Mouse (Mus musculus) c-Kit-negative CD71-positive TER-119-positive erythroid progenitor cells, embryonic 14.5 days (primary cell): ENCODE measurements around the gene Lgals1.

ENCODE experiments used
- DNase-seq: peaks from one replicate; pipeline ENCODE4 v3.0.0-alpha.2; 2013; ENCODE audit warnings: low read depth, low spot score

Gene Lgals1

DNA sequence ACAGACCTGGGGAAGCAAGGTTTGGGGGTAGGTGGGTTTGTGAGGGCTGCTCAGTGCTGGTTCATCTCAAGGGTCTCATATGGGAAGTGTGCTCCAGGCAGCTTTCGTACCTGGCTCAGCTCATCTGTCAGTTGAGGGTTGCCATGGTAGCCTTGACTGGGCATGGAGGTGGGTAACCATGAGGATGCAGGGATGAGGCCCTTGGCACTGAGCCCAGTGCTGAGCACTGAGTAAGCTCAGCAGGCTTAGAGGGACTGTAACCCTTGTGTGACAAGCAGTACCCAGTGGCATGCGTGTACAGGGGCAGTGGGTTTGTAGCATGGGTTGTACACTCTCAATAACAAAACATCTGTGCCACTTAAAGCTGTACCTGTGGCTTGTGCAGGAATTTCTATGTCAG, 11.4 kb downstream of the Lgals1 start:
- no peak for DNase-seq

- no peak for DNase-seq
Observed at GRCm38 (mm10) chr15:78940325-78940724, 13.8 kb downstream of the Lgals1 start.

- peak; percentile 47 for DNase-seq
Observed at GRCm38 (mm10) chr15:78942663-78943062, 16.1 kb downstream of the Lgals1 start.

GRCm38 (mm10) chr15:78946232-78946631, 19.7 kb downstream of the Lgals1 start:
- DNase-seq = no peak

DNA sequence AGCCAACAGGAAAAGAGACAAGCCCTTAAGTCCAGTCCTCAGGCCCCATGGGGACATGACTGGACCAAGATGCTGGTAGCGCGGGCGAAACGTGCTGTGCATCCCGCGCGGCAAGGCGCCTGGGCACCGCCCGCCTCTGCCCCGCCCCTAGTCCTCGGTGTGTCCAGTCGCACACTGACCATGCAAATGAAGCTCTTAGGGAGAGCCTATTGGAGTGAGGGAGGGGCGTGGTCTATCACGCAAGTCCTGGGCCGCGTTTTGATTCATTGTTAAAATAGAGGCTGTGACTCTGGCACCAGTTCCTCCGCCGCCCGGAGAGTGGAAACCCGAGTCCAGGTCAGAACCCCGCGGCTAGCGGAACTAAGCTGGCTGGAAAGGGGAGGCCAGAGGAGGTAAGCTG, 21.1 kb downstream of the Lgals1 start, which contains the start of gene Triobp:
TSS of gene Triobp (plus strand) at position 68 of the 400 bp plus-strand sequence.
- DNase-seq = no peak

- DNase-seq = no peak
Observed at GRCm38 (mm10) chr15:78948152-78948725, 21.7 kb downstream of the Lgals1 start.

- DNase-seq = no peak
Observed at GRCm38 (mm10) chr15:78948883-78949282, 22.4 kb downstream of the Lgals1 start.

DNA sequence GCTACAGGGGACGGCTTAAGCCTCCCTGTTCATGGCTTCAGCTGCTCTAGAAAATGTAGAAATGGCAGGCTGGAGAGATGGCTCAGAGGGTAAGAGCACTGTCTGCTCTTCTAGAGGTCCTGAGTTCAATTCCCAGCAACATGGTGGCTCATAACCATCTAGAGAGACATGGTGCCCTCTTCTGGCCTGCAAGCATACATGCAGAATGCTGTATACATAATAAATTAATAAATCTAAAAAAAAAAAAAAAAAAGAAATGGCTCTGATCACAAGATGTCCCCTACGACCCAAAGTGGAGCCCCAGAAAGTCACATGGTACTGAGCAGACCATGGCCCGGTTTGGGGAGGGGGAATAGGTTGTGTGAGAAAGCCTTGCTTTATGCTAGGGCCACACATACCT, 29.1 kb downstream of the Lgals1 start:
- DNase-seq = no peak

DNA sequence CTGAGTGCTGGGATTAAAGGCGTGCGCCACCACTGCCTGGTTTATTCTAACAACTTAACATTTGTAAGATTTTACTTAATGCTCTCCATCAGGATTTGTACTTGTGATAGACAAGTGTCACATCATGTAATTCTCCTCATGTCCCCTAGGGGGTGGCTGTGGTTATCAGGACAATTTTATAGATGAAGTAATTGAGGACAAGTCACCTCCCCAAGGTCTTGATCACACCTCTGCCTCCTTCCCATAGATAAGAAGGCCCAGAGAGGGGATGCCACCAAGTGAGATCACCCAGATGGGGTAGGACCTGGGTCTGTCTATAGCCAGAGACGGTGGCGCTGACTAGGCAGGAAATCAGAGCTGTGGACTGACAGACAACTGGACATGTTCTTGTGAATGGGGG, 29.8 kb downstream of the Lgals1 start:
- DNase-seq = no peak

DNA sequence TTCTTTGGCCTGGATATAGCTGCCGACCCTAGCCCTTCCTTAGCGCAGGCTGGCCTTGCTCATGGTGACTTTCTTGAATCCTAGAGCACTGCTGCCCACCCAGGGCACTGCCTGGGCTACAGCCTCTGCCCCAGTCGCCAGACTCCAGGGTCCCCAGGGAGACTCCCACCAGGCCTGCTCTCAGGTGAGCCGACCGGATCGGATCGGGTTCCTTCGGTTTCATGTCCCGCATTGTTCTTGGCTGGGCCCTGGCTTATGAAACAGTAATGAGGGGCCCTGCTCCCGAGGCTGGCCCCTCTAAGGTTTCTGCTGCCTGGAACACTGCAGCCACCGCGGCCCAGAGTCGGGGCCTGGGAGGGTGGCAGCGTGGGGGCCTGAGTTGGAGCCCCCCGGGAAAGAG, 30.5 kb downstream of the Lgals1 start:
- no peak for DNase-seq

GRCm38 (mm10) chr15:78959537-78959936, 33.0 kb downstream of the Lgals1 start:
- DNase-seq = no peak

GRCm38 (mm10) chr15:78960088-78960487, 33.6 kb downstream of the Lgals1 start:
- no peak for DNase-seq

GRCm38 (mm10) chr15:78962885-78963284, 36.4 kb downstream of the Lgals1 start:
- no peak for DNase-seq

DNA sequence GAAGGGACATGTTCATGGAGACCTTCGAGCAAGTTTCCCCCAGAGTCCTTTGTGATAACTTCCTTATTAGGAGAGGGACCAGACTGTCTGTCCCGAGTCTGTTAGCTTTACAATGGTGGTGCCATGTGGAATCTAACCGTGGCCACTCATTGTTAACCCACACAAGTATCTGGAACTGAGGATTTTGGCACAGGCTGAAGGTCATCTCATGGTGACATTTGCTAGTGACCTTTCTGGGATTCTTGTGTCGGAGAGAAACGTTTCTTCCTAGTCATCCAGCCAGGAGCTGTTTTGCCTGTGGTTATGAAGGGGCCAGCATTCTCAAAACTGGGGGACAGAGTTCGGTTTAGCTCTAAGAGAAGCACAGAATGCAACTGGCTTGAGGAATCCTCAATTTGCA, 45.1 kb downstream of the Lgals1 start:
- DNase-seq = no peak

DNA sequence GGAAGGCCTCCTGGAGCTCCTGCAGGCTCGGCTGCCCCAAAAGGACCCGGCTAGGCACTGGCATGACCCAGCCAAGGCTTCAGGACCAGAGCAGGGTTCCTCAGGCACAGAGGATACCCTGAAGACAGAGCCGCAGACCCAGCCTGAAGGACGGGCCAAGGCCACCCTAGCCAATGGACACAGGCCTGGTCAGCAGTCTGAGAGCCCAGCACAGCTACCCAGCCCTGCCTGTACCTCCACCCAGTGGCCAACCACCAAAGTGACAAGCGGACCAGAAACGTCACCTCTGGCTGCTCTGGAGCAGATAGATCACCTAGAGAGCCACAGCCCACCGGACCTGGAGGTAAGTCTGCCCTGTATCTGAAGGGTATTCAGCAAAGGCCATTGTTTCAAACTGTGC, 47.4 kb downstream of the Lgals1 start:
- DNase-seq = no peak

- DNase-seq = no peak
Observed at GRCm38 (mm10) chr15:78977676-78978159, 51.2 kb downstream of the Lgals1 start.

DNA sequence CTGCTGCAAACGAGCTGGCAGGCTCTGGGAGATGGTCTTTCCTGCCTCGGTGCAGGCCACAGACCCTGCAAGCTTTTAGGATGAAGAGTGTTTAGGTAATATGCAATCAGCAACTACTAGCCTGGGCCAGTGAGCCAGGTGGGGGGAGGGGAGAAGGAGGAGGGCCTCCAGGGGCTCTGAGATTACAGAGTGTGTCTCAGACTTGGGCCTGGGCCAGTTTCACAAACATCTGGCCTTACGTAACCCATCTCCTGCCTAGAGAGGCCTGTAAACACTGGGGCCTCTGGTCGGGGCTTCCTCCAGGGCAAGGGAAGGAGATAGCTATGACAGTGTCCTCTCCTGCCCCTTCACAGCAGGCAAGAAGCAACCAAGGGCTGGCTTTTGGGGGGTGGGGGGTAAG, 52.4 kb downstream of the Lgals1 start:
- no peak for DNase-seq
